Comparison of ENCODE assay signal across 9 mouse cellular contexts in genomic region chr11:96966914-96967543, GRCm38 (mm10). TPM values are rescaled to one million over a fixed set of nuclear protein-coding genes. Genes with fewer than 3 reads are reported as not detected.
DNase-seq lines count a peak whose midpoint lies in the region; ATAC-seq lines count a peak whose summit lies in the region.
"Had no signal": no experiment of that assay in that cellular context is flagged by ENCODE, and none has a peak within 500 bp of the region (broad histone marks: within the 10 kb centered on the region; RNA-seq: fewer than 3 reads in every experiment).

No protein-coding gene starts in this region.

- peak overlapping the region; percentile 49 for H3K27ac ChIP-seq in lung, embryonic 15.5 days

- H3K9me3 ChIP-seq in lung, embryonic 15.5 days = no peaks in the 10 kb centered on the region

- DNase-seq in adrenal gland, postnatal 14 days = peak; percentile 29
- DNase-seq in adrenal gland, postnatal 25 days = no peak
- DNase-seq in 3134 (ENCODE audit: extremely low read depth, insufficient read length, low spot score) = peak; percentile 38
- peak; percentile 59 for DNase-seq in heart, adult 8-10 months (ENCODE audit: low spot score)
- DNase-seq in right cerebral cortex, postnatal 10 days (ENCODE audit: low spot score in 2 of 2) = no peak
- DNase-seq in left cerebral cortex, adult 18-20 months (ENCODE audit: low spot score in 2 of 2) = no peak
- no peak for DNase-seq in layer of hippocampus, adult 9-10 months (ENCODE audit: low spot score)
- DNase-seq: forebrain, postnatal 0 days had no signal

- peak overlapping the region; percentile 33 for H3K4me2 ChIP-seq in lung, embryonic 15.5 days

- H3K27me3 ChIP-seq in lung, embryonic 15.5 days = no peaks in the 10 kb centered on the region

- ATAC-seq in lung, embryonic 15.5 days (ENCODE audit: borderline replicate concordance, extremely low read depth, low FRiP score, low TSS enrichment) = no peak
- ATAC-seq: forebrain, postnatal 0 days had no signal

- H3K36me3 ChIP-seq in lung, embryonic 15.5 days = peaks cover 5% of the 10 kb centered on the region; the same call in 1 of the 2 replicates

- peaks cover 61% of the 10 kb centered on the region for H3K4me1 ChIP-seq in lung, embryonic 15.5 days

- H3K9ac ChIP-seq in lung, embryonic 15.5 days = no peak overlapping the region; the same call in 1 of the 2 replicates
- H3K9ac ChIP-seq: forebrain, postnatal 0 days had no signal

- H3K4me3 ChIP-seq in lung, embryonic 15.5 days = 0 out of 2 replicates have a peak overlapping the region, but pooled peaks have one; percentile 6

- WGBS in lung, embryonic 15.5 days = 65% methylated on average over 13 of the region's 13 CpGs

RNA-seq across cellular contexts. Expression of gene Sp2, which starts 15.7 kb away (rescaled TPM):
- 15.5 and 18.3 TPM in 2 replicates for total RNA-seq in adrenal gland, postnatal 14 days (2021)
- total RNA-seq in adrenal gland, postnatal 25 days (2021) = 18.2 and 18.8 TPM in 2 replicates
- 10 to 100 TPM in 2 of 4 experiments, 1 to 10 TPM in 2; 7.8 to 13.7 (median 11.0) TPM for total RNA-seq in heart, adult 8-10 months (2022)
- 15.7 and 17.9 TPM in 2 replicates for polyA plus RNA-seq in lung, embryonic 15.5 days (2015; fragmentation: Nextera tagmentation; extraction: Ambion mirVana)
- total RNA-seq in left cerebral cortex, adult 18-20 months (2021) = 10 to 100 TPM; 11.4 to 11.9 TPM

RNA-seq across cellular contexts. Expression of gene Pnpo, which starts 23.2 kb away (rescaled TPM):
- 28.3 and 31.9 TPM in 2 replicates for total RNA-seq in adrenal gland, postnatal 14 days (2021)
- 32.0 and 36.3 TPM in 2 replicates for total RNA-seq in adrenal gland, postnatal 25 days (2021)
- total RNA-seq in heart, adult 8-10 months (2022) = 10 to 100 TPM; 14.9 to 16.6 (median 16.1) TPM
- 30.4 and 34.3 TPM in 2 replicates for polyA plus RNA-seq in lung, embryonic 15.5 days (2015; fragmentation: Nextera tagmentation; extraction: Ambion mirVana)
- 10 to 100 TPM; 41.9 TPM for total RNA-seq in left cerebral cortex, adult 18-20 months (2021)

RNA-seq across cellular contexts. Expression of gene Prr15l, which starts 39.1 kb away (rescaled TPM):
- 0.37 TPM in 1 of 2 replicates, not detected in the other for total RNA-seq in adrenal gland, postnatal 14 days (2021)
- 0.27 and 0.76 TPM in 2 replicates for total RNA-seq in adrenal gland, postnatal 25 days (2021)
- 1 to 10 TPM; 1.1 to 1.7 (median 1.5) TPM for total RNA-seq in heart, adult 8-10 months (2022)
- polyA plus RNA-seq in lung, embryonic 15.5 days (2015; fragmentation: Nextera tagmentation; extraction: Ambion mirVana) = 38.2 and 40.1 TPM in 2 replicates
- total RNA-seq in left cerebral cortex, adult 18-20 months (2021) = not detected
- total RNA-seq: forebrain, postnatal 0 days had no signal

RNA-seq across cellular contexts. Expression of gene Sp6, which starts 46.2 kb away (rescaled TPM):
- total RNA-seq in adrenal gland, postnatal 14 days (2021) = 0.22 and 0.30 TPM in 2 replicates
- 0.33 and 0.39 TPM in 2 replicates for total RNA-seq in adrenal gland, postnatal 25 days (2021)
- under 1 TPM in 3 of 4 experiments, not detected in 1; 0.08 to 0.28 (median 0.23) TPM for total RNA-seq in heart, adult 8-10 months (2022)
- polyA plus RNA-seq in lung, embryonic 15.5 days (2015; fragmentation: Nextera tagmentation; extraction: Ambion mirVana) = 0.72 and 0.98 TPM in 2 replicates
- total RNA-seq in left cerebral cortex, adult 18-20 months (2021) = 1 to 10 TPM; 1.4 to 2.0 TPM

RNA-seq across cellular contexts. Expression of gene Cdk5rap3, which starts 50.7 kb away (rescaled TPM):
- total RNA-seq in adrenal gland, postnatal 14 days (2021) = 48.6 and 49.9 TPM in 2 replicates
- 50.1 and 62.8 TPM in 2 replicates for total RNA-seq in adrenal gland, postnatal 25 days (2021)
- total RNA-seq in heart, adult 8-10 months (2022) = 10 to 100 TPM; 20.4 to 25.7 (median 22.7) TPM
- 65.8 and 67.2 TPM in 2 replicates for polyA plus RNA-seq in lung, embryonic 15.5 days (2015; fragmentation: Nextera tagmentation; extraction: Ambion mirVana)
- 10 to 100 TPM; 27.5 to 31.8 TPM for total RNA-seq in left cerebral cortex, adult 18-20 months (2021)

Comparison
In these comparisons a context has a peak if more than half of its experiments do, and no peak if none do; other contexts are left out.
1. DNase-seq: peak in adrenal gland, postnatal 14 days (single experiment), 3134 (single experiment) and heart, adult 8-10 months (single experiment); none in adrenal gland, postnatal 25 days (single experiment), right cerebral cortex, postnatal 10 days (0 of 2), left cerebral cortex, adult 18-20 months (0 of 2) and layer of hippocampus, adult 9-10 months (single experiment).